Mouse (Mus musculus): ENCODE data around the gene Gm4141.
"Not testable (repeated sequence)": the region's sequence is repeated elsewhere in the genome, so short reads cannot be mapped to it uniquely, and the experiment has no call there.

Gm4141 gene

GRCm38 (mm10) chr7:20576141-20576540 is at the start of gene Gm4141:
Gm4141 (minus strand) TSS chr7:20576241.
- DNase-seq (ENCODE audit: low read depth) = not testable (repeated sequence)

DNA sequence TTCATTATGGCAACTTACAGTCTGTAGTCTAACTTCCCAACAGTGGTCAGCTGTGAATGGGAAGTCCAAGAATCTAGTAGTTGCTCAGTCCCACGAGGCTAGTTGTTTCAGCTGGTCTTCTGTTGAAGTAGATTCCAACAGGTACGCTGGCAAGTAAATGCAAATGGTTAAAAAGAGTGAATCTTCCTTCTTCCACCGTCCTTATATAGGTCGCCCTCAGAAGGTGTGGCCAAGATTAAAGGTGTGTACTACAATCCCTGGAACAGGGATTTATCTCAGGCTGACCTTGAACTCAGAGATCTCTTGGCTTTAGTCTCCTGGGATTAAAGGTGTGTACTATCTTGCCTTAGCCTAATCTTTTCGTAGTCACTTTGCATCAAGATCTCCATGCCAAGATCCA is 22.9 kb upstream of the Gm4141 start, which contains the start of gene Gm4513:
Gene Gm4513 (minus strand): TSS at position 101 of the 400 bp plus-strand sequence.
- not testable (repeated sequence) for DNase-seq (ENCODE audit: low read depth)

GRCm38 (mm10) chr7:20545657-20546056 is 30.4 kb downstream of the Gm4141 start, which contains the start of gene Gm5726:
Gm5726 (minus strand) TSS chr7:20545757.
- not testable (repeated sequence) for DNase-seq (ENCODE audit: low read depth)

GRCm38 (mm10) chr7:20533537-20533936 is 42.5 kb downstream of the Gm4141 start, which contains the start of gene Vmn1r104:
Vmn1r104 (plus strand) TSS chr7:20533837.
- DNase-seq (ENCODE audit: low read depth) = not testable (repeated sequence)

All from NIH3T3 (cell line).